Comparison of ENCODE assay signal across 10 mouse cellular contexts in the genomic region with DNA sequence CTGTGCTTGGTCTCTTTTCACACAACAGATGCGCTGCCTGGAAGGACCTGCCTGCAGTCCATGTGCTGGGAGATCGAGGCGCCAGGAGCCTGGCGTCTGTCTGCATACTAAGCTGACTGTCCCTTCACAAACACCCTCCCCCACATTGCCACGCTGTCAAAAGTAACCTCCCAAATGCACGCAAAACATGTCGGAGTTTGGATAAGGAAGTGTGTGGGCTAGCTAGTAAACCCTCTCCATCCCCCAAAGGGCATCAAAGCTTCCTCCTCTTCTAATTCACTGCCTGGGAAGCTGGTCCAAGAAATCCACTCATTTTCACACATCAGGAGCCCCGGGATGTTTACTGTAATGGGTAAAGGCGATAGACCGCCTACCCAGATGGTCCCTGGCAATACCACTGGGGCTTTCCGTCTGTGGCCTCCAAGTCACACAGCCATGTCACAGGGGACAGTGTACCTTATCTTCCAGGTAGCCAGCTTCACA. TPM values are rescaled to one million over a fixed set of nuclear protein-coding genes. Genes with fewer than 3 reads are reported as not detected.
DNase-seq lines count a peak whose midpoint lies in the region; ATAC-seq lines count a peak whose summit lies in the region.
"Had no signal": no experiment of that assay in that cellular context is flagged by ENCODE, and none has a peak within 500 bp of the region (broad histone marks: within the 10 kb centered on the region; RNA-seq: fewer than 3 reads in every experiment).

No protein-coding gene starts in this region.

- 0 out of 2 replicates have a peak overlapping the region, but pooled peaks have one; percentile 3 for H3K4me2 ChIP-seq in heart, embryonic 14.5 days (ENCODE audit: low read length)
- no peak overlapping the region for H3K4me2 ChIP-seq in neural tube, embryonic 13.5 days
- no peak overlapping the region for H3K4me2 ChIP-seq in neural tube, embryonic 15.5 days

- H3K36me3 ChIP-seq in heart, embryonic 14.5 days (ENCODE audit: control insufficient read depth, insufficient read depth, low read length), result no peaks in the 10 kb centered on the region; the same call in 1 of the 2 replicates
- no peaks in the 10 kb centered on the region for H3K36me3 ChIP-seq in neural tube, embryonic 13.5 days
- no peaks in the 10 kb centered on the region for H3K36me3 ChIP-seq in neural tube, embryonic 15.5 days

- no peak for ATAC-seq in heart, embryonic 14.5 days (ENCODE audit: insufficient number of reproducible peaks, insufficient read depth, low FRiP score, low read depth)
- no peak for ATAC-seq in neural tube, embryonic 13.5 days (ENCODE audit: low read depth)
- ATAC-seq in neural tube, embryonic 15.5 days (ENCODE audit: low FRiP score), result no peak

- H3K27ac ChIP-seq in heart, embryonic 14.5 days (replicated peaks in 1 of 2; ENCODE audit: control insufficient read depth in 1 of 2, insufficient read depth in 1 of 2, low read depth in 2 of 2, low read length in 2 of 2), result peak overlapping the region; percentile 10 to 39; a peak in 2 of 4 replicates
- H3K27ac ChIP-seq in neural tube, embryonic 13.5 days (replicated peaks), result peak overlapping the region; percentile 82
- H3K27ac ChIP-seq in neural tube, embryonic 15.5 days (replicated peaks), result peak overlapping the region; percentile 61

- H3K9me3 ChIP-seq in heart, embryonic 14.5 days (ENCODE audit: control insufficient read depth, low read length), result no peaks in the 10 kb centered on the region
- H3K9me3 ChIP-seq in neural tube, embryonic 13.5 days, result no peaks in the 10 kb centered on the region
- no peaks in the 10 kb centered on the region for H3K9me3 ChIP-seq in neural tube, embryonic 15.5 days (replicated peaks)

- no peak overlapping the region for H3K4me3 ChIP-seq in heart, embryonic 14.5 days (ENCODE audit: control insufficient read depth in 1 of 2, insufficient read depth in 1 of 2, low read depth in 1 of 2, low read length in 2 of 2)
- no peak overlapping the region for H3K4me3 ChIP-seq in neural tube, embryonic 13.5 days
- no peak overlapping the region for H3K4me3 ChIP-seq in neural tube, embryonic 15.5 days (replicated peaks)

- no peaks in the 10 kb centered on the region for H3K27me3 ChIP-seq in heart, embryonic 14.5 days (ENCODE audit: control insufficient read depth, insufficient read depth, low read length)
- no peaks in the 10 kb centered on the region for H3K27me3 ChIP-seq in neural tube, embryonic 13.5 days
- no peaks in the 10 kb centered on the region for H3K27me3 ChIP-seq in neural tube, embryonic 15.5 days (replicated peaks)

- intact Hi-C loops in heart, postnatal 36 days (cut with DNase I), result no loop called here
- intact Hi-C loops in gastrocnemius, postnatal 36 days (cut with DNase I), result loop anchor here (5.0 kb wide), 1 partner anchor 67 kb away; no protein-coding TSS in a partner anchor

- 41% methylated on average over 11 of the region's 11 CpGs for WGBS in heart, embryonic 14.5 days
- 58% methylated on average over 11 of the region's 11 CpGs for WGBS in neural tube, embryonic 13.5 days
- WGBS in neural tube, embryonic 15.5 days, result 53% methylated on average over 11 of the region's 11 CpGs

- peaks cover 42 to 49% of the 10 kb centered on the region in 2 experiments for H3K4me1 ChIP-seq in heart, embryonic 14.5 days (ENCODE audit: control insufficient read depth in 2 of 2, insufficient read depth in 2 of 2, low read length in 2 of 2)
- H3K4me1 ChIP-seq in neural tube, embryonic 13.5 days (replicated peaks), result peaks cover 75% of the 10 kb centered on the region
- H3K4me1 ChIP-seq in neural tube, embryonic 15.5 days, result peaks cover 64% of the 10 kb centered on the region

- DNase-seq in cerebellum, adult 11-12 months, result peak; percentile 60
- no peak for DNase-seq in cerebellum, adult 11 months
- DNase-seq in heart, postnatal 36 days, result no peak
- DNase-seq in neural tube, embryonic 10.5 days (ENCODE audit: extremely low spot score, low spot score), result no peak
- no peak for DNase-seq in gastrocnemius, postnatal 36 days
- DNase-seq: thymus, adult 18-20 months had no signal

- H3K9ac ChIP-seq in heart, embryonic 14.5 days (ENCODE audit: low read length), result peak overlapping the region; percentile 17; the same call in 1 of the 2 replicates
- 0 out of 2 replicates have a peak overlapping the region, but pooled peaks have one; percentile 1 for H3K9ac ChIP-seq in neural tube, embryonic 13.5 days
- H3K9ac ChIP-seq in neural tube, embryonic 15.5 days (replicated peaks), result no peak overlapping the region
- H3K9ac ChIP-seq: liver, postnatal 0 days had no signal

RNA-seq across cellular contexts. Expression of a gene that starts 6.2 kb away (rescaled TPM):
- 17.8 and 19.5 TPM in 2 replicates for polyA plus RNA-seq in heart, embryonic 14.5 days (2014; fragmentation: Nextera tagmentation; extraction: Ambion mirVana)
- total RNA-seq in heart, postnatal 36 days (2021), result 10 to 100 TPM; 11.0 to 11.6 TPM
- polyA plus RNA-seq in neural tube, embryonic 13.5 days (2015; fragmentation: Nextera tagmentation; extraction: Ambion mirVana), result 12.4 and 13.0 TPM in 2 replicates
- polyA plus RNA-seq in neural tube, embryonic 15.5 days (2015; fragmentation: Nextera tagmentation; extraction: Ambion mirVana), result 10.1 and 10.4 TPM in 2 replicates
- 1 to 10 TPM; 7.0 TPM for total RNA-seq in gastrocnemius, postnatal 36 days (2021)

RNA-seq across cellular contexts. Expression of a gene that starts 50.2 kb away (rescaled TPM):
- 81.3 and 88.1 TPM in 2 replicates for polyA plus RNA-seq in heart, embryonic 14.5 days (2014; fragmentation: Nextera tagmentation; extraction: Ambion mirVana)
- 10 to 100 TPM; 45.5 to 54.4 TPM for total RNA-seq in heart, postnatal 36 days (2021)
- 127 and 131 TPM in 2 replicates for polyA plus RNA-seq in neural tube, embryonic 13.5 days (2015; fragmentation: Nextera tagmentation; extraction: Ambion mirVana)
- 106 and 119 TPM in 2 replicates for polyA plus RNA-seq in neural tube, embryonic 15.5 days (2015; fragmentation: Nextera tagmentation; extraction: Ambion mirVana)
- total RNA-seq in gastrocnemius, postnatal 36 days (2021), result 10 to 100 TPM; 35.5 to 41.4 TPM

Comparison
In these comparisons a context has a peak if more than half of its experiments do, and no peak if none do; other contexts are left out.
1. H3K27ac ChIP-seq: peak in every context shown above with its lines; median percentile 82 in neural tube, embryonic 13.5 days; 61 in neural tube, embryonic 15.5 days; 24 in heart, embryonic 14.5 days.